Mouse (Mus musculus) spleen, postnatal 4 days (tissue): ENCODE results near the gene Tuba1a.
A peak's percentile ranks its signal among the peaks of the same experiment; 100 is the strongest.
"Not testable (repeated sequence)": the region's sequence is repeated elsewhere in the genome, so short reads cannot be mapped to it uniquely, and the experiment has no call there.

Source experiments
- DNase-seq, 2 experiments: peaks; one replicate each; pipeline ENCODE4 v3.0.0; 2022; ENCODE audit warnings: low spot score in 2 of 2

The Tuba1a gene

DNA sequence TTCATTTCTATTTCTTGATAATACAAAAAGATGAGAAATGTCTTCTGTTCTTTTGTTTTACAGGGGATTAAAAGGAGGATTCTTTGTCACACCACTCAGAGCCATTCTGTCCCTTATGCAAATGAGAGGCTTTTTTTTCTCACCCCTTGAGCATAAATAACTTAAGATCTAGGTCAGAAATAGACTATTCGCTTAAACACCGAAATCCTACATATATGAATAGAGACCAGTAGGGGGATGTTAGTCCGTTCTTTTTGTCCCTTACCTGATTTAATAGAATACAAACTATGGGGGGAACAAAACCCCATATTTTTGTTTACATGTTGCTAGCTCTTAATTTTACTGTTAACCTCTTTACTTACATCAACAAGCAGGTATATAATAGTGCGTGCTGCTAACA is 2.5 kb upstream of the Tuba1a start:
- no peak for DNase-seq

GRCm38 (mm10) chr15:98955324-98955723 is 1.8 kb upstream of the Tuba1a start:
- DNase-seq = no peak

DNA sequence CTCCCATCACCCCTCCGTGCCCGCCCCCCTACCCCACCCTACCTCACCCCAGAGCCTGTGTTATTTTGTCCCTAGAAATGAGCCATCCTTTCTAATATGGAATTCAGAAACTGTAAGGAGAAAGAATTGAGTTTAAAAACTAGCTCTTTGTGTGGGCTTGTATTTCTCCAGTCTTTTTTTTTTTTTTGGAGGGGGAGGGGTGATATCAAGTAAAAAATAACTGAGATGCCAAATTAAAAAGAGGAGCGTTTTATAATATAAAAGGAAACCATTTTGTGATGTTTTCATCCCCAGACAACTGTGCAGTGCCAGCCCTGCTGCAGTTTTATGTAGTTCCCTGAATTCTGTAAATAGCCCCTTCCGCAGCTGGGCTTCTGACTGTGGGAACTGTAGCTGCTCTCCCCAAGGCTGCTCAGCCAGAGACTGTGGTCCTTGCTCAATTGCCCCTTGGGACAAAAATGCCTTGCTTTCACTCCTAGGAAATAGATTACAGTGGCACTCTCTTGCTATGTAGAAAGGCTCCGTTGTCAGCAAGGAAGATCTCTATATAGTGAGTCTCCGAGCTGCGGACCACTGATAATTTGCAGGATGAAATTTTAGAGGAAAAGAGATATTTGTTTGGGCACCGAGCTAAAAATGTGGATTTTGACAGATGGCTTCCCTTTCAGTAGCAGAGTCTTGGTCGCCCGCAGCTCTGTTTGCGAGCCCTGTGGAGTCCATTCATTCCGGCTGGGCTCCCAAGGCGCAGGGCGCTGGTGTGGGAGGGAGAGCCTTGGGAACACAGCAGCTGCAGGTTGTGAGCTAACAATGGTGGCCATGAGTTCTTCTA is 1.1 kb upstream of the Tuba1a start:
- no peak for DNase-seq

- DNase-seq = peak; percentile 58 to 87
Observed at GRCm38 (mm10) chr15:98952751-98953400, 627 bp downstream of the Tuba1a start.

GRCm38 (mm10) chr15:98952063-98952455 is 1.4 kb downstream of the Tuba1a start:
- DNase-seq = no peak

DNA sequence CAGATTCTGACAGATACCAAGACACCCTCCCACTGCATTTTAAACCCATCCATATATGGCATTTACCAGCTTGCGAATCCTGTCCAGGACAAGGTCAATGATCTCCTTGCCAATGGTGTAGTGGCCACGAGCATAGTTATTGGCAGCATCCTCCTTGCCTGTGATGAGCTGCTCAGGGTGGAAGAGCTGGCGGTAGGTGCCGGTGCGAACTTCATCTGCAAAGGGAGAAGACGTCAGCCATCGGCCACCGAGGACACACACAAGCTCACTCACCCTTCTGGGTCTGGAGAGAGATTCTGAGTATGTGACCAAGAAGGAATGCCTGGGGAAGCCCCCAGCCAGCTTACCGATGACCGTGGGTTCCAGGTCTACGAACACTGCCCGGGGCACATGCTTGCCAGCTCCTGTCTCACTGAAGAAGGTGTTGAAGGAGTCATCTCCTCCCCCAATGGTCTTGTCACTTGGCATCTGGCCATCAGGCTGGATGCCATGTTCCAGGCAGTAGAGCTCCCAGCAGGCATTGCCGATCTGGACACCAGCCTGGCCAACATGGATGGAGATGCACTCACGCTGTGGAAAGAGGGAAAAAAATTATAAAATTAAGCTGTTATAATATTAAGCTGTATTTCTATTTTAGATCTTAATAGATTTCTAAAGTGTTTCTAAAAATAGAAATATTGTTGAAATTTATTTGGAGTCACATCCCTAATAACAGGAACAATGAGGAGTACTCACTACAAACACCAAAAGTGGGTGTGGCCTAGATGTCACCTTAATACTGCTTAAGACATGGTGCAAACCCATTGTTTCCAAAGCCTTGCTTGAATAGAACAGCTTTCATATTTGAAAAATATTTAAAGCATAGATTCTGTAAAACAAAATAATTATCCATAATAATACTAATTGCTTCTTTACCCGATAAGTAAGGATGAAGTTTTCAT is 2.1 kb downstream of the Tuba1a start:
- not testable (repeated sequence) for DNase-seq

- no peak for DNase-seq
Observed at GRCm38 (mm10) chr15:98949607-98949892, 4.0 kb downstream of the Tuba1a start.

DNA sequence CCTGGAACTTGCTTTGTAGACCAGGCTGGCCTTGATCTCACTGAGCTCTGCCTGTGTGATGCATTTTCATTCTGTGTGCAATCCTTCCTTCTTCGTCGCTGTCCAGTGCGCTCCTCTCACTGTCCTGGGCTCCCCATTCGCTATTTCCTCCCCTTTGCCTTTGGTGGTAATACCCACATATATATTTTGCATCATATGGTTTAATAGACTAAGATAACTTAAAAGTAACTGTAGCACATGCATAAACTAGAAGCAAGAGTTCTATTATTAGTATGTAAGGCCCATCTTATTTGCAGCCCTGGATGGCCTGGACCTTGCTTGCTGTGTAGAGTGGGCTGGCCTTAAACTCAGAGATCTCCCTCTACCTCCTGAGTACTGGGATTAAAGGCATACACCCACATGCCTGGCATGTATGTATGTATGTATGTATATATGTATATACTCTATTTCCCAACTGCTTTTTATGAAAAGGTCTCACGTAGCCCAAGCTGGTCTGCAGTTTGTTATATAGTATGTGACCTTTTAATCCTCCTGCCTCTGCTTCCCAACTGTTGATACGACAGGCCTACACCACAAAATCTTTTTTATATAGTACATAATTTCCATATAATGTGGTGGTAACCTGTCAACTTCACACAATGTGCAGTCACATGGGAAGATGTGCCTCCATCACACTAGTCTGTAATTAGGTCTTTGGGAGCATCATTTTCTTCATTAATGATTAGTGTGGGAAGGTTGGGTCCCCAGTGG is 4.5 kb downstream of the Tuba1a start:
- DNase-seq = no peak

DNA sequence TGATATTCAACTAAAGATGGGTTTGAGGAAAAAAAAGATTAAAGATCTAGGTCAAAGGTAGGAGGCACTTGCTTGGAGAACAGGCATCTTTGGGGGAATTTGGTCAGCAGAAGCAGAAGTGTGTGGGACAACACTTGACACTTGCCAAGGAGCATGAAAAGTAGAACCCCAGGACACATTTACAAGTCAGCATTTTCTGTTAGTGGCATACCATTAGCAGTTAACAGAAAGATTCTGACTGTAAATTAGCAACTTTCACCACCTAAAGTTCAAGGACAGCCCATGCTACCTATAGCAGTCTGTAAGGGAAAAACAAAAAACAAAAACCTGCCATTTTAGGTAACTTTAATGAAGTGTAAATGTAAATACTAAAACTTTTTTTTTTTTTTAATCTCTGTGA is 5.1 kb downstream of the Tuba1a start:
- DNase-seq = no peak

GRCm38 (mm10) chr15:98947884-98948283 is 5.6 kb downstream of the Tuba1a start:
- DNase-seq = no peak

- DNase-seq = no peak
Observed at GRCm38 (mm10) chr15:98943133-98943532, 10.4 kb downstream of the Tuba1a start.

- no peak for DNase-seq
Observed at GRCm38 (mm10) chr15:98942081-98942480, 11.4 kb downstream of the Tuba1a start.

- DNase-seq = no peak
Observed at GRCm38 (mm10) chr15:98941539-98941938, 12.0 kb downstream of the Tuba1a start.

GRCm38 (mm10) chr15:98940816-98941215 is 12.7 kb downstream of the Tuba1a start:
- no peak for DNase-seq

GRCm38 (mm10) chr15:98934217-98934839 is 19.2 kb downstream of the Tuba1a start, which contains the start of gene Tuba1b:
Tuba1b (minus strand) TSS chr15:98934565.
- peak; percentile 92 to 95 for DNase-seq

- DNase-seq = peak; percentile 94 to 96
Observed at GRCm38 (mm10) chr15:98933833-98934216, 19.7 kb downstream of the Tuba1a start.

- not testable (repeated sequence) for DNase-seq
Observed at GRCm38 (mm10) chr15:98933004-98933671, 20.4 kb downstream of the Tuba1a start.

DNA sequence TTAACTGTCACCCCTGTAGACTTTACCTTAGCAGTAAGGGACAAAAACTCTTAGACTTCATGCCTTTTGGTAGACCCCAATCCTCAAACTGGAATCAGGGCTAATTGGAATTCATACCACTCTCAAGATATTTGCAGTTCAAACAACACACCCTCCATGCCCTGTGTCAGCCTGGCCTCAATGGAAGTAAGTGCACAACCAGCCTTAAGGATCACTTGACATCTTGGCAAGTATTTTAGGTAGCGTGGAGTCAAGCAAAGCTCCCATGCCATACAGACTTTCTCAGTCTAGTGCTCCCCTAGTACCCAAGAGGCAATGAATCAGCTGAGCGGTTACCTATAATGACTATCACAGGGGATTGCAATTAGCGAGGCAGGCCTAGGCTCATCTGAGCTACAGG is 22.5 kb downstream of the Tuba1a start:
- DNase-seq = no peak

DNA sequence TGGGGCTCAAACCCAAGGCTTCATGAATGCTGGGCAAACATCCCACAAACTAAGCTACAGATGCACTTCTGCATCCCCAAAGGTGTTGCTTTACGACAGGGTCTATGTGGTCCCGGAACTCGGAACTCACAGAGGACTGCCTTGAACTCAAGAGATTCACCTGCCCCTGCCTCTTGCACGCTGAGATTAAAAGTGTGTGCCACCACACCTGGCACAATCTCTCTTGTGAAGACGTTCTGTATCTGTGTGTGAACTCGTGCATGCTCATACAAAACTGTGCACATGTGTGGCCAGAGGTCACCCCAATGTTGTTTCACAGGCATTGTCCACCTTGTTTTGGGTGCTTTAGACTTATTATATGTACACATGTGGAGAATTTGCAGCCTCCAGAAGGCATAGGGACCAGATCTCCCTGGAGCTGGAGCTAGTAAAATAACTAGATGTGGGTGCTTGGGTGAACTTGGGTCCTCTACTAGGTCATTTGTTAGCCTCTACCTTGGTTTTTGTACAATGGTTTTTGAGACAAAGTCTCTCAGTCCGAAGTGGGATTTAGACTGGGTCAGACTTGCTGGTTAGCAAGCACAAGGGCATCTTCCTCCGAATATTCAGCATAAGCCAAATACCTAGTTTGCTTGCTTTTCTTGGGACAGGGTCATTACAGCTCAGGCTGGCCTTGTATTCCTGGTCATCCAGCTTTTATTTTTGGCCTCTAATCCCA is 23.3 kb downstream of the Tuba1a start:
- no peak for DNase-seq
